22 mouse cellular contexts compared by ENCODE assay signal in the genomic region with DNA sequence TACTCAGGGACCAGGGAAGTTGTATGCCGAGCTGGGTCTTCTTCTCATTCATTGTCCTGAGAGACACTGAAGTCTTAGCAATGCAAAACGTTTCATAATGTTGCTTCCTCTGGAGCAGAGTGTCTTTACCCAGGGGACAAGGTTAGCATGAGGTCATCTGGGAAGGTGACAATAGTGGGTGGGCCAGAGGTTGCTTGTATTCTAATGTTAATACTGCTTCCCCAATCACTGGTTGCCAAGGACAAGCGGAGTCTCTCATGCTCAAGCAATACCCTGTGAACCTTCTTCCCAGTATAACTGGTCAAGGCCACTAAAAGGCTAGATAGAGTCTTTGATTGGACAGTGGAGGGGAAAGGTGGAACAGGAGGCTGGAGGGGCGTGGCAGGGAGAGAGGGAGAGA.
"Had no signal": no experiment of that assay in that cellular context is flagged by ENCODE, and none has a peak within 500 bp of the region (broad histone marks: within the 10 kb centered on the region; RNA-seq: fewer than 3 reads in every experiment).

No protein-coding gene starts in this region.

- H3K4me2 ChIP-seq: lung, embryonic 15.5 days; midbrain, embryonic 11.5 days; midbrain, embryonic 13.5 days; midbrain, embryonic 15.5 days; neural tube, embryonic 13.5 days; neural tube, embryonic 15.5 days; stomach, embryonic 15.5 days had no signal

- H3K9ac ChIP-seq: liver, postnatal 0 days; lung, embryonic 15.5 days; midbrain, embryonic 13.5 days; midbrain, embryonic 15.5 days; neural tube, embryonic 13.5 days; neural tube, embryonic 15.5 days; stomach, embryonic 15.5 days had no signal

- H3K27me3 ChIP-seq: megakaryocyte, embryonic 14.5 days; midbrain, embryonic 13.5 days; midbrain, embryonic 15.5 days; neural tube, embryonic 13.5 days; neural tube, embryonic 15.5 days; stomach, embryonic 15.5 days had no signal

- DNase-seq: liver, postnatal 0 days; lung, adult 2 months; lung, postnatal 14 days; lung, postnatal 36 days; retina, postnatal 1 day; right cerebral cortex, adult 18-20 months; right cerebral cortex, postnatal 25 days; right cerebral cortex, postnatal 4 days; thymus, adult 2 months; thymus, postnatal 36 days had no signal

- H3K9me3 ChIP-seq: lung, embryonic 15.5 days; midbrain, embryonic 13.5 days; midbrain, embryonic 15.5 days; neural tube, embryonic 13.5 days; neural tube, embryonic 15.5 days; stomach, embryonic 15.5 days had no signal

- H3K4me1 ChIP-seq: lung, embryonic 15.5 days; megakaryocyte, embryonic 14.5 days; midbrain, embryonic 15.5 days; neural tube, embryonic 15.5 days; stomach, embryonic 15.5 days had no signal

- H3K27ac ChIP-seq: lung, embryonic 15.5 days; macrophage; midbrain, embryonic 13.5 days; midbrain, embryonic 15.5 days; neural tube, embryonic 13.5 days; neural tube, embryonic 15.5 days; stomach, embryonic 15.5 days; stomach, postnatal 0 days had no signal

- H3K36me3 ChIP-seq: lung, embryonic 15.5 days; midbrain, embryonic 13.5 days; midbrain, embryonic 15.5 days; neural tube, embryonic 13.5 days; neural tube, embryonic 15.5 days; stomach, embryonic 15.5 days had no signal

- H3K4me3 ChIP-seq: lung, embryonic 15.5 days; megakaryocyte, embryonic 14.5 days; midbrain, embryonic 13.5 days; midbrain, embryonic 15.5 days; myocyte; neural tube, embryonic 13.5 days; neural tube, embryonic 15.5 days; stomach, embryonic 15.5 days had no signal

- ATAC-seq: liver, postnatal 0 days; lung, postnatal 0 days; midbrain, embryonic 13.5 days; midbrain, embryonic 15.5 days had no signal
